Mouse (Mus musculus): ENCODE measurements around the gene Ttll5. TPM values are rescaled to one million over a fixed set of nuclear protein-coding genes. Genes with fewer than 3 reads are reported as not detected.
A peak's percentile ranks its signal among the peaks of the same experiment; 100 is the strongest.

The Ttll5 gene
- total RNA-seq, 2 experiments from 2014 or later: 13.0 to 13.4 TPM

- intact Hi-C loops (cut with DNase I): no loop called here
Measured at GRCm38 (mm10) chr12:85992013-85992837, 167.8 kb downstream of the Ttll5 start.

GRCm38 (mm10) chr12:85992838-85993234, 168.4 kb downstream of the Ttll5 start:
- DNase-seq (ENCODE audit: low spot score): no peak
- intact Hi-C loops (cut with DNase I): no loop called here

More at GRCm38 (mm10) chr12:85992013-85992837, 167.8 kb downstream of the Ttll5 start:
- DNase-seq (ENCODE audit: low spot score): no peak

GRCm38 (mm10) chr12:85993790-85994360, 169.4 kb downstream of the Ttll5 start:
- no peak for DNase-seq (ENCODE audit: low spot score)
- intact Hi-C loops (cut with DNase I): no loop called here

GRCm38 (mm10) chr12:86000641-86001073, 176.2 kb downstream of the Ttll5 start:
- intact Hi-C loops (cut with DNase I): no loop called here
- peak; percentile 61 for DNase-seq (ENCODE audit: low spot score)

- no peak for DNase-seq (ENCODE audit: low spot score)
- intact Hi-C loops (cut with DNase I): no loop called here
Measured at GRCm38 (mm10) chr12:86001120-86001655, 176.7 kb downstream of the Ttll5 start.

GRCm38 (mm10) chr12:86004627-86005026, 180.2 kb downstream of the Ttll5 start:
- intact Hi-C loops (cut with DNase I): no loop called here
- no peak for DNase-seq (ENCODE audit: low spot score)

GRCm38 (mm10) chr12:86007377-86007776, 182.9 kb downstream of the Ttll5 start:
- no peak for DNase-seq (ENCODE audit: low spot score)
- intact Hi-C loops (cut with DNase I): no loop called here

GRCm38 (mm10) chr12:86010656-86011055, 186.2 kb downstream of the Ttll5 start:
- DNase-seq (ENCODE audit: low spot score): no peak
- intact Hi-C loops (cut with DNase I): no loop called here

- DNase-seq (ENCODE audit: low spot score): no peak
- intact Hi-C loops (cut with DNase I): no loop called here
Measured at GRCm38 (mm10) chr12:86012195-86012594, 187.7 kb downstream of the Ttll5 start.

GRCm38 (mm10) chr12:86014174-86014573, 189.7 kb downstream of the Ttll5 start:
- DNase-seq (ENCODE audit: low spot score): no peak
- intact Hi-C loops (cut with DNase I): no loop called here

GRCm38 (mm10) chr12:86014621-86015020, 190.2 kb downstream of the Ttll5 start:
- DNase-seq (ENCODE audit: low spot score): no peak
- intact Hi-C loops (cut with DNase I): no loop called here

- DNase-seq (ENCODE audit: low spot score): no peak
- intact Hi-C loops (cut with DNase I): no loop called here
Measured at GRCm38 (mm10) chr12:86015114-86015513, 190.7 kb downstream of the Ttll5 start.

GRCm38 (mm10) chr12:86017360-86017759, 192.9 kb downstream of the Ttll5 start:
- intact Hi-C loops (cut with DNase I): no loop called here
- no peak for DNase-seq (ENCODE audit: low spot score)

- intact Hi-C loops (cut with DNase I): no loop called here
- DNase-seq (ENCODE audit: low spot score): no peak
Measured at GRCm38 (mm10) chr12:86021583-86021982, 197.1 kb downstream of the Ttll5 start.

- no peak for DNase-seq (ENCODE audit: low spot score)
- intact Hi-C loops (cut with DNase I): no loop called here
Measured at GRCm38 (mm10) chr12:86022282-86022984, 198.0 kb downstream of the Ttll5 start.

GRCm38 (mm10) chr12:86023081-86023871, 198.8 kb downstream of the Ttll5 start:
- no peak for DNase-seq (ENCODE audit: low spot score)

GRCm38 (mm10) chr12:86024426-86024825, 200.0 kb downstream of the Ttll5 start:
- DNase-seq (ENCODE audit: low spot score): no peak
- intact Hi-C loops (cut with DNase I): loop anchor here (1.0 kb wide), 1 partner anchor 55 kb away; the partner anchor contains the start of gene Tgfb3

More at GRCm38 (mm10) chr12:86023081-86023871, 198.8 kb downstream of the Ttll5 start:
- intact Hi-C loops (cut with DNase I): no loop called here

- DNase-seq (ENCODE audit: low spot score): no peak
- intact Hi-C loops (cut with DNase I): no loop called here
Measured at GRCm38 (mm10) chr12:86025480-86025879, 201.0 kb downstream of the Ttll5 start.

GRCm38 (mm10) chr12:86027000-86027399, 202.5 kb downstream of the Ttll5 start:
- DNase-seq (ENCODE audit: low spot score): no peak
- intact Hi-C loops (cut with DNase I): no loop called here

GRCm38 (mm10) chr12:86027747-86028146, 203.3 kb downstream of the Ttll5 start:
- no peak for DNase-seq (ENCODE audit: low spot score)
- intact Hi-C loops (cut with DNase I): no loop called here

Measured in heart, postnatal 25 days (tissue).